In genomic region chr15:62255571-62255970, GRCm38 (mm10) we compare ENCODE assay signal across 23 mouse cellular contexts.
DNase-seq lines count a peak whose midpoint lies in the region; ATAC-seq and TF ChIP-seq lines count a peak whose summit lies in the region.
"Had no signal": no experiment of that assay in that cellular context is flagged by ENCODE, and none has a peak within 500 bp of the region (broad histone marks: within the 10 kb centered on the region; RNA-seq: fewer than 3 reads in every experiment).

No protein-coding gene starts in this region.

- 93% methylated on average over 5 of the region's 5 CpGs for WGBS in kidney, embryonic 15.5 days

- no peak for TF ChIP-seq POLR2A in CH12.LX (IDR thresholded peaks at IDR 0.05; ENCODE audit: low read depth, low read length)

- peak; percentile 35 to 42 for DNase-seq in heart, adult 18-20 months
- DNase-seq in heart, postnatal 25 days (ENCODE audit: low spot score) = no peak
- DNase-seq in kidney, postnatal 25 days = peak; percentile 16 to 38
- DNase-seq in CH12.LX (ENCODE audit: extremely low read depth) (no peak), adipocyte (ENCODE audit: low spot score) (peak; percentile 79)
- DNase-seq: cerebellum, adult 18-20 months; cerebellum, postnatal 14 days; gastrocnemius, postnatal 10 days; heart, postnatal 4 days; layer of hippocampus, adult 9-11 months; lung, postnatal 4 days; midbrain, embryonic 14.5 days; right cerebral cortex, adult 18-20 months; thymus, postnatal 25 days had no signal

- H3K27ac ChIP-seq in kidney, embryonic 15.5 days = no peak overlapping the region
- H3K27ac ChIP-seq in CH12.LX (ENCODE audit: insufficient read depth, low read depth) = no peak overlapping the region
- H3K27ac ChIP-seq: forebrain, embryonic 10.5 days; heart, embryonic 15.5 days; hindbrain, embryonic 14.5 days; limb, embryonic 13.5 days; liver, embryonic 15.5 days; stomach, embryonic 15.5 days had no signal

- dilution Hi-C loops in CH12.LX (cut with MboI; ENCODE audit: extremely low pct_ligation_motif_present, extremely low pct_unique_long_range_greater_than_20kb, low sequenced_read_pairs) = no loop called here

- TF ChIP-seq EP300 in CH12.LX (IDR thresholded peaks at IDR 0.05; ENCODE audit: low read length) = no peak

- H3K27me3 ChIP-seq in kidney, embryonic 15.5 days = no peaks in the 10 kb centered on the region
- H3K27me3 ChIP-seq in CH12.LX (replicated peaks) = no peaks in the 10 kb centered on the region
- H3K27me3 ChIP-seq: heart, embryonic 15.5 days; limb, embryonic 13.5 days; liver, embryonic 15.5 days; stomach, embryonic 15.5 days had no signal

- TF ChIP-seq RAD21 in CH12.LX (IDR thresholded peaks at IDR 0.05; ENCODE audit: low read depth, low read length) = no peak

- H3K79me2 ChIP-seq in CH12.LX (replicated peaks; ENCODE audit: control insufficient read depth, extremely low read depth, insufficient read depth, poor library complexity, severe bottlenecking) = no peaks in the 10 kb centered on the region; the same call in 1 of the 2 replicates

- in situ Hi-C loops in CH12.LX (cut with MboI; ENCODE audit: low pct_ligation_motif_present, low pct_unique_long_range_greater_than_20kb, low sequenced_read_pairs) = loop anchor here (25.0 kb wide), 1 partner anchor 843 kb away; no protein-coding TSS in a partner anchor

- ATAC-seq in kidney, embryonic 15.5 days (replicated peaks; ENCODE audit: low FRiP score) = no peak
- ATAC-seq in inflammation-experienced regulatory T-cells, adult 6 months = no peak
- ATAC-seq: forebrain, embryonic 16.5 days had no signal

- H3K4me1 ChIP-seq in kidney, embryonic 15.5 days = 0 out of 2 replicates have a peak, but pooled peaks cover 7% of the 10 kb centered on the region
- H3K4me1 ChIP-seq in CH12.LX (ENCODE audit: control insufficient read depth in 1 of 2, insufficient read depth in 2 of 2) = peaks cover 32 to 87% of the 10 kb centered on the region in 2 experiments

- no peak for TF ChIP-seq CTCF in CH12.LX (conservative IDR thresholded peaks at IDR 0.05 in 1 of 2, IDR thresholded peaks at IDR 0.05 in 1 of 2; ENCODE audit: low read depth in 2 of 2, low read length in 2 of 2)

- H3K9me3 ChIP-seq in kidney, embryonic 15.5 days (replicated peaks) = no peaks in the 10 kb centered on the region
- H3K9me3 ChIP-seq in CH12.LX (replicated peaks; ENCODE audit: low read length) = peaks cover 16% of the 10 kb centered on the region
- H3K9me3 ChIP-seq: forebrain, embryonic 10.5 days; heart, embryonic 15.5 days; limb, embryonic 13.5 days; liver, embryonic 15.5 days; stomach, embryonic 15.5 days had no signal

- intact Hi-C loops in heart, postnatal 25 days (cut with DNase I) = no loop called here

- H3K4me3 ChIP-seq in kidney, embryonic 15.5 days (replicated peaks) = no peak overlapping the region
- no peak overlapping the region for H3K4me3 ChIP-seq in CH12.LX (replicated peaks in 1 of 3; ENCODE audit: low read depth in 2 of 3, low read length in 2 of 3, poor library complexity in 1 of 3)
- H3K4me3 ChIP-seq: forebrain, embryonic 10.5 days; heart, embryonic 15.5 days; limb, embryonic 13.5 days; liver, embryonic 15.5 days; stomach, embryonic 15.5 days had no signal

- no peaks in the 10 kb centered on the region for H3K36me3 ChIP-seq in kidney, embryonic 15.5 days
- peaks cover 35 to 72% of the 10 kb centered on the region in 2 experiments for H3K36me3 ChIP-seq in CH12.LX (replicated peaks in 1 of 2; ENCODE audit: control insufficient read depth in 1 of 2, insufficient read depth in 1 of 2, low read length in 1 of 2)
- H3K36me3 ChIP-seq: heart, embryonic 15.5 days; limb, embryonic 13.5 days; liver, embryonic 15.5 days; stomach, embryonic 15.5 days had no signal

- no peak overlapping the region for H3K4me2 ChIP-seq in kidney, embryonic 15.5 days
- H3K4me2 ChIP-seq in CH12.LX (ENCODE audit: insufficient read depth, low read depth, poor library complexity, severe bottlenecking) = no peak overlapping the region
- H3K4me2 ChIP-seq: heart, embryonic 15.5 days; hindbrain, embryonic 14.5 days; limb, embryonic 13.5 days; liver, embryonic 15.5 days; stomach, embryonic 15.5 days had no signal

- H3K9ac ChIP-seq in kidney, embryonic 15.5 days = no peak overlapping the region
- H3K9ac ChIP-seq in CH12.LX (ENCODE audit: insufficient read depth, low read depth) = no peak overlapping the region
- H3K9ac ChIP-seq: heart, embryonic 15.5 days; hindbrain, embryonic 14.5 days; limb, embryonic 13.5 days; liver, embryonic 15.5 days; stomach, embryonic 15.5 days had no signal

TF ChIP-seq in CH12.LX, 34 proteins besides CTCF, POLR2A, EP300 and RAD21:
- TF ChIP-seq MAX (IDR thresholded peaks at IDR 0.05; ENCODE audit: low read length) (0 out of 2 replicates have a peak, but pooled peaks have one; percentile 21), POLR2AphosphoS2 (IDR thresholded peaks at IDR 0.05; ENCODE audit: low read depth, low read length) (peak; percentile 28; the same call in 1 of the 2 replicates), ZNF384 (IDR thresholded peaks at IDR 0.05; ENCODE audit: low read depth, low read length) (no peak), NRF1 (IDR thresholded peaks at IDR 0.05; ENCODE audit: low read depth, low read length) (no peak), ETS1 (conservative IDR thresholded peaks at IDR 0.05; ENCODE audit: low read depth, low read length) (no peak), JUND (conservative IDR thresholded peaks at IDR 0.05; ENCODE audit: low read depth, low read length) (no peak), ZKSCAN1 (IDR thresholded peaks at IDR 0.05; ENCODE audit: borderline replicate concordance, low read depth, low read length) (no peak), USF1 (IDR thresholded peaks at IDR 0.05; ENCODE audit: low read depth, low read length) (no peak), TCF12 (IDR thresholded peaks at IDR 0.05; ENCODE audit: low read depth, low read length) (no peak), ZMIZ1 (IDR thresholded peaks at IDR 0.05; ENCODE audit: low read depth, low read length) (0 out of 2 replicates have a peak, but pooled peaks have one; percentile 14)
TF ChIP-seq in CH12.LX: peak in this region for 3.

Comparison
In these comparisons a context has a peak if more than half of its experiments do, and no peak if none do; other contexts are left out.
1. DNase-seq: peak in heart, adult 18-20 months (2 of 2), kidney, postnatal 25 days (2 of 2) and adipocyte (single experiment); none in heart, postnatal 25 days (single experiment) and CH12.LX (single experiment).